Mouse (Mus musculus) C2C12 (cell line): Measurements from ENCODE around the gene Tex101. TPM values are rescaled to one million over a fixed set of nuclear protein-coding genes. Genes with fewer than 3 reads are reported as not detected.
A peak's percentile ranks its signal among the peaks of the same experiment; 100 is the strongest.

ENCODE experiments used
- H3K27me3 ChIP-seq: one replicate; pipeline ENCODE4 v1.6.1; 2011; ENCODE audit not compliant: control insufficient read depth, insufficient read depth, insufficient read length
- H3K36me3 ChIP-seq: one replicate; pipeline ENCODE4 v1.6.1; 2011; ENCODE audit not compliant: control insufficient read depth, insufficient read depth
- H3K4me3 ChIP-seq: one replicate; pipeline ENCODE4 v1.5.1; 2011; ENCODE audit warnings: mild to moderate bottlenecking, control low read depth; ENCODE audit not compliant: poor library complexity, insufficient read depth, severe bottlenecking
- H3K79me2 ChIP-seq: one replicate; pipeline ENCODE4 v1.6.1; 2011; ENCODE audit not compliant: control insufficient read depth, insufficient read depth
- H3K79me3 ChIP-seq: one replicate; pipeline ENCODE4 v1.6.1; 2011; ENCODE audit warnings: low read depth, control low read depth
- H3ac ChIP-seq: one replicate; pipeline ENCODE3; 2011; ENCODE audit warnings: low read depth; ENCODE audit not compliant: control insufficient read depth, insufficient read length
- CEBPB ChIP-seq: IDR thresholded peaks from one replicate; pipeline ENCODE4 v1.6.1; 2011; ENCODE audit warnings: low read depth, mild to moderate bottlenecking, control low read depth, moderate library complexity
- CTCF ChIP-seq: IDR thresholded peaks from one replicate; pipeline ENCODE4 v1.5.1; 2011; ENCODE audit not compliant: control insufficient read depth, insufficient read depth, insufficient read length
- FOSL1 ChIP-seq: IDR thresholded peaks from one replicate; pipeline ENCODE4 v1.8.0; 2011; ENCODE audit warnings: mild to moderate bottlenecking, low read length; ENCODE audit not compliant: poor library complexity, insufficient read depth, severe bottlenecking
- MAX ChIP-seq: IDR thresholded peaks from one replicate; pipeline ENCODE4 v1.6.1; 2011; ENCODE audit warnings: mild to moderate bottlenecking, control low read depth
- MYOD1 ChIP-seq: IDR thresholded peaks from one replicate; pipeline ENCODE4 v1.6.1; 2011; ENCODE audit warnings: low read depth; ENCODE audit not compliant: control insufficient read depth, insufficient read length
- MYOG ChIP-seq: IDR thresholded peaks from one replicate; pipeline ENCODE4 v1.6.1; 2011; ENCODE audit not compliant: control insufficient read depth, insufficient read length; ENCODE audit errors: extremely low read depth
- USF1 ChIP-seq: IDR thresholded peaks from one replicate; pipeline ENCODE4 v1.6.1; 2011; ENCODE audit warnings: low read depth, mild to moderate bottlenecking, control low read depth, moderate library complexity
- polyA plus RNA-seq: library from polyadenylated mRNA; unstranded; fragments of >200 nt; fragmentation: generic; extraction: Trizol; gene quantifications from one replicate; pipeline ENCODE4 v1.2.1, GENCODE M21; 2012; ENCODE audit warnings: missing spikeins

Tex101 gene
- polyA plus RNA-seq, 1 experiment = not detected

- no peak overlapping the region for H3ac ChIP-seq
- H3K79me3 ChIP-seq = no peaks in the 10 kb centered on the region
- no peaks in the 10 kb centered on the region for H3K36me3 ChIP-seq
- peaks cover 41% of the 10 kb centered on the region for H3K27me3 ChIP-seq
- H3K79me2 ChIP-seq = no peaks in the 10 kb centered on the region
- H3K4me3 ChIP-seq = no peak overlapping the region
- TF ChIP-seq CTCF = no peak
- TF ChIP-seq USF1 = no peak
- no peak for TF ChIP-seq MYOD1
- TF ChIP-seq CEBPB = no peak
- TF ChIP-seq MYOG = no peak
- TF ChIP-seq FOSL1 = no peak
- TF ChIP-seq MAX = no peak
These were observed 4.5 kb downstream of the Tex101 start for GRCm38 (mm10) chr7:24671944-24672439.

GRCm38 (mm10) chr7:24664959-24665358 is 11.5 kb downstream of the Tex101 start:
- Histone ChIP-seq H3K79me2 (no peaks in the 10 kb centered on the region), H3K4me3 (no peak overlapping the region), H3ac (no peak overlapping the region), H3K36me3 (no peaks in the 10 kb centered on the region), H3K27me3 (peaks cover 47% of the 10 kb centered on the region), H3K79me3 (no peaks in the 10 kb centered on the region)
- TF ChIP-seq CEBPB = no peak
- TF ChIP-seq CTCF = no peak
- no peak for TF ChIP-seq MAX
- TF ChIP-seq USF1 = no peak
- no peak for TF ChIP-seq MYOG
- no peak for TF ChIP-seq MYOD1

- TF ChIP-seq CTCF (no peak), USF1 (no peak), CEBPB (no peak), MAX (no peak), FOSL1 (no peak), MYOD1 (no peak)
- Histone ChIP-seq H3ac (no peak overlapping the region), H3K79me3 (no peaks in the 10 kb centered on the region), H3K36me3 (no peaks in the 10 kb centered on the region), H3K79me2 (no peaks in the 10 kb centered on the region), H3K4me3 (no peak overlapping the region), H3K27me3 (peaks cover 41% of the 10 kb centered on the region)
These were observed 12.2 kb downstream of the Tex101 start for GRCm38 (mm10) chr7:24664301-24664700.

GRCm38 (mm10) chr7:24662575-24662974 is 13.9 kb downstream of the Tex101 start:
- Histone ChIP-seq H3K36me3 (no peaks in the 10 kb centered on the region), H3K27me3 (peaks cover 28% of the 10 kb centered on the region), H3K79me2 (no peaks in the 10 kb centered on the region), H3K4me3 (no peak overlapping the region), H3K79me3 (no peaks in the 10 kb centered on the region), H3ac (no peak overlapping the region)
- TF ChIP-seq MYOD1 = no peak
- TF ChIP-seq CTCF = peak; percentile 53

- H3K4me3 ChIP-seq = no peak overlapping the region
- no peaks in the 10 kb centered on the region for H3K36me3 ChIP-seq
- H3K79me3 ChIP-seq = no peaks in the 10 kb centered on the region
- no peaks in the 10 kb centered on the region for H3K79me2 ChIP-seq
- no peak for TF ChIP-seq FOSL1
- TF ChIP-seq MAX = no peak
- no peak for TF ChIP-seq CTCF
- TF ChIP-seq MYOD1 = no peak
- no peak for TF ChIP-seq MYOG
- TF ChIP-seq USF1 = no peak
- no peak for TF ChIP-seq CEBPB
- H3K27me3 ChIP-seq = peaks cover 17% of the 10 kb centered on the region
- H3ac ChIP-seq = no peak overlapping the region
These were observed 15.2 kb downstream of the Tex101 start for GRCm38 (mm10) chr7:24661118-24661904.
